Mouse (Mus musculus) induced T-regulatory cell, adult 2 months (primary cell): Measurements from ENCODE around the gene Sass6.
"Not testable (repeated sequence)": the region's sequence is repeated elsewhere in the genome, so short reads cannot be mapped to it uniquely, and the experiment has no call there.

Experiments used
- DNase-seq: peaks from one replicate; pipeline ENCODE4 v3.0.0-alpha.2; 2012; ENCODE audit warnings: low read depth

Gene Sass6

DNA sequence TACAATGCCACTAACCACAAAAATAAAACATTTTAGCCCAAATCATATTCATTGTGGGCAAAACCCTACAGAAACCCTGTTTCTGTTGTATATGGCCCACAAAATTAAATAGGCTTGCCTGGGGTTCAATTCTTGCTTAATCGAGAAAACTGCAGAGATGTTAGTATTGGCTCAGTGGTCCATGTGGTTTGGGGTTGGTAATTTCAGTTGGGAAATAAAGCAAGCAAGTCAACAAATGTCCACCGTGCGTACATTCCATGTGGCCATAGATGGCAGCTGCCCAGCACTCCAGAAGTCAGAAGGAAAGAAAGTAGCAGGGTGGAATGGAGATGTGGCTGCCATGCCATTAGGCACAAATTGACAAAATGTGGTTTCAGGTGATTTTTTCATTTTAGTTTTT, 38.2 kb downstream of the Sass6 start:
- no peak for DNase-seq

DNA sequence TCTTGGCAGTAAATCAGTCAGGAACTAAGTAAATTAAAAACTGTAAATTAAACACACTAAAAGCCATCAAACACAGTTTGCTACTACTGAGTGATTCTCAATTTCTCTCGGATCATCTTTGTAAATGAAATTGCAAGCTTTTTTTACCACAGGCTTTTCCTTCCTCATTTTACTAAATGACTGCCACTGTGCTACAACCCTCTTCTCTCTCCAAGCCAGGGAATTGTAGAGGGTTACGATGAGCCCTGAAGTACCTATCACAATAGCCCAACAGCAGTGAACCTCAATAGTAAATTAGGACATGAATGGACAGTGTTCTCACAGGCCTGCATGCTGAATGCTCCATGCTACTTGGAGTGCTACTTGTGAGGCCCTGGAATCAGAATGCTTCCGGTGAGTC, 39.3 kb downstream of the Sass6 start:
- DNase-seq, result no peak

DNA sequence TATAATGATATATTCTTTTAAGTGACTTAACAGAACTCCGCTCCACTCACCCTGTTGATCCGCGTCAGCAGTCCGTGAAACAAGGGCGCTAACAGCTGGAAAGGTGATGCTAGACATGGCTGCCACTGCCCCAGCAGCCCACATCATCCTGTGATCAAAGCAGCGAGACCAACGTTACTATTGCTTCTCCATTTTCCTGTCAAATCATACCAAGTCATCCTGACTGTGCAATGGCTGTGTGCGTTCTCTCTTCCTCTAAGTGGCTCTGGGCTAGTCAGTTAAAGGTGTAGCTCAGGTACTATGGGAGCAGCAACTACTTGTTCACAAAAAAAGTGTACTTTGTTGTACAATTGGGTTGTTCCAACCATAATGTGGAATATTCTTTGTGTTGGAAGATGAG, 40.1 kb downstream of the Sass6 start:
- DNase-seq, result no peak

DNA sequence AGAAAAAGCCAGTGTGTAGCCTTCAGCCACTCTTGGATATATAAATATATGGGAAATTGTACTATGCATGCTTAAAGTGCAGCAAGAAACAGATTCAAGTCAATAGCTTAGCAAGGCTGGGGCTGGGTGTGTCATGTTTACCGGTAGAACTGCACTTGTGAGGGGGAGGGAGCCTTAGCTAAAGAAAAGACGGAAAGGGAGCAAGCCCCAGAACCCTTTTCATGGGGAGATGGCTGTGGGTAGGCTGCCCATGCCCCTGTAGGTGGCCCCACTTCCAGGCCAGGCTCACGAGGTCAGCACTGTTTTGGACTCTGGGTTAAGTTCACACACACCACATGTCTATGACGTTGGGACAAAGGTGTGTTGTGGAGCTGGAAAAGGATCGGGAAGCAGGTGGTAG, 41.0 kb downstream of the Sass6 start:
- no peak for DNase-seq

DNA sequence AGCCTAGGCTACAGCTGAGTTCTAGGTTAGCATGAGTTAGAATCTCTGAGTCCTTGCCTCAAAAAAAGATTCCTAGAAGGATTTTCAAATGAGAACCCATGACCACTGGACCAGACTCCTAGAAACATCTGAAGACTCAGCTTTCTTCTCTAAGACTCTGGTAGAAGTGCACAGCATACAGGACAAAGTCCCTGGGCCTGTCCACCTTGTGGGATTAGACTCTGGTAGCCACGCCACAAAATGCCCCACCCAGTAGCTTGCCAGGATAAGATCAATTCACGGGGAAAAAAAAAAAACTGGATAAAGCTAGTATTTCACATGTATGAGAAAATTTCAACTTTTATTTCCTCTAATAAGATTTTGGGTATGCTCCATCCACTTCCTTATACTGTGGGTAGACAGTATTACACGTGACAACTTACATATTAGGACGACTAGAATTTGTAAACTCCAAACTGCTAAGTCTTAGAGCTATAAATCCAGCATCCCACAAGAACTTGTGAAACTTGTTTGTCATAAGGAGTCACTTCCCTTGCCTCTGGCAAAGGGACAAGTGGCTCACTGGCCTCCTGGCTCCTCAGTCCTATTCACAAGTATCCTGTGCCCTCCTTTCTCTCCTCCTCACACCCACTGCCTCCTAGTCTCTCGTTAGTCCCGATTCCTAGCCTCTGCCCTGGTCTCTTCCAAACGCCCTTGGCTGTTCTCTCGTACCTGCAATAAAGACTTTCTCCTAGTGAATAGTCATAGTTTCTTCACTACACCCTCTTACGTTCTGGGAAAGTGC, 43.1 kb downstream of the Sass6 start:
- DNase-seq, result no peak

DNA sequence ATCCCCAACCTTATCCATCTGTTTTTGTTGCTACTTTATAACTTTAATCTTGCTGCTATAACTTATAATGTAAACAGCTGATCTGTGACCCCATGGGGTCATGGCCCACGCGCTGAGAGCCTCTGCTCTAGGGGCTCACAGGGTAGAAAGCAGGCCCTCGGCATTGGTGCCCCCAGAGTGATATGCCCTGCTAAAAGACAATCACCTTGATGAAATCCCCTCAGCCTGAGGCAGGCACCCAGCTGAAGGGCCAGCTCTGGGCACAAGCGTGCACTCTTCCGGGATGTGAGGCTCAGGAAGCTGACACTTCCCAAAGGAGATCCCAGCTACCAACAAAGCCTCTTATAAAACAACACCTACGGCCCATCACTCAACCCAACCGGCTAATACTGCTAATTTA, 43.8 kb downstream of the Sass6 start:
- DNase-seq, result no peak

DNA sequence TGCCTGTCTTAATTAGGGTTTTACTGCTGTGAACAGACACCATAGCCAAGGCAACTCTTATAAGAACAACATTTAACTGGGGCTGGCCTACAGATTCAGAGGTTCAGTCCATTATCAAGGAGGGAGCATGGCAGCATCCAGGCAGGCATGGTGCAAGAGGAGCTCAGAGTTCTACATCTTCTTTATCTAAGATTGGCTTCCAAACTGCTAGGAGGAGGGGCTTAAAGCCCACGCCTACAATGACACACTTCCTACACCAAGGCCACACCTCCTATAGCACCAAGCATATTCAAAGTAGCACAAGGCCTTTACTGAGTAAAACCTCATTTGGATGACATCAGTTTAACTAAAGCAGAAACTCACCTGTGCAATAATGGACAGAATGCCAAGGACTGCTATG, 45.2 kb downstream of the Sass6 start:
- DNase-seq, result peak; percentile 44

DNA sequence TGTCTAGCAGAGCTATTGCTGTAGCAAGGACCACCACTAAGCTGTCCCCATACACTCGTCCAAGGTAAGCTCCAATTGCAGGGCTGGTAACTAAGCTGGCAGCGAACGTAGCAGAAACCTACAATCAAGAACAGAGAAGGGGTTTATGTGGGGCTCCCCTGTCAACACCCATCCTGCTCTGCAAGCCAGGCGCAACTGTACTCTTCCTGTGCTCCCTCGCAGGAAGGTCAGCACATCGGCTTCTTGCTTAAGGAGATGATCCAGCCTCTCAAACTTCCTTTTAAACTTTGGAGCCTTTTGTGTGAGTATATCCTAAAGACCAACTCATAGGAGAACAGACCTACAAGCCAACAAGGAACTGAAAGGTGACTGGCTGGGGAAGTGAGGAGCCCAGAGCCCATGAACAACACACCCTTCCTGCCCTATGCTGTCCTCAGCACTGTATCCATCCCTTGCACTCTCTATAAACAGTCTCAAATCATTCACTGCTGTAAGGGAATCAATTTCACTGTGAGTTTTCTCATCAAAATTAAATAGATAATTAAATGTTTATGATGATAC, 47.1 kb downstream of the Sass6 start:
- DNase-seq, result no peak

DNA sequence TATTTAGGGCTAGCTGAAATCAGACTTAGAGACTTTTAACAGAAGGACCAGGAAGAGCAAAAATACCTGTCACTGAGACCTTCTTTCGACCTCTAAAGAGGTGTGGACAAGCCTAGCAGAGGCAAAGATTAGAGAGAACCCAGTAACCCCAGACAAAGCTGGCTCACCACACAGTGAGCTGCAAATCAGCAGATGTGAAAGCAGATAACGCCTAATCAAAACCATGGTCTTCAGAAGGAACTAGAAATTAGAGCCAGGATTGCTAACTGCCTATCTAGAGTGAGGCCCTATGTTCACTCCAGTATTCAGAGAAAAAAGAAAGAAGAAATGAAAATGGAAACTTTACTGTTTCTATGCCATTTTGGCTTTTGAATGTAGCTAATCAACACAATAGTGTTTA, 47.6 kb downstream of the Sass6 start:
- DNase-seq, result no peak

DNA sequence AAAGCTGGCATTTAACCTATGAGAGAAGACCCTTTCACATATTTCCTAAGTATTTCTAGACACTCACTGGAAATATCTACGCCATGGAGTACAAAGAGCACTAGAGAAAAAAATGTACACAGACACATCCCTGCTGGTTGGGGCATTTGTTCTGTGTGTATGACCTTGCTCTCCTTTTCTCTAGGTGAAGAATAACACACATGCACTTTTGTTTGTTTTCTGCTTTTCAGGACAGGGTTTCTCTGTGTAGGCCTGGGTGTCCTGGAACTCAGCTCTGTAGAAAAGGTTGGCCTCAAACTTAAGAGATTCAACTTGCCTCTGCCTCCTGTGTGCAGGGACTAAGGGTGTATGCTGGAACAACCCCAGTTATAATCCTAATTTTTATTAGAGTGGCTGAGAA, 51.6 kb downstream of the Sass6 start:
- DNase-seq, result no peak

DNA sequence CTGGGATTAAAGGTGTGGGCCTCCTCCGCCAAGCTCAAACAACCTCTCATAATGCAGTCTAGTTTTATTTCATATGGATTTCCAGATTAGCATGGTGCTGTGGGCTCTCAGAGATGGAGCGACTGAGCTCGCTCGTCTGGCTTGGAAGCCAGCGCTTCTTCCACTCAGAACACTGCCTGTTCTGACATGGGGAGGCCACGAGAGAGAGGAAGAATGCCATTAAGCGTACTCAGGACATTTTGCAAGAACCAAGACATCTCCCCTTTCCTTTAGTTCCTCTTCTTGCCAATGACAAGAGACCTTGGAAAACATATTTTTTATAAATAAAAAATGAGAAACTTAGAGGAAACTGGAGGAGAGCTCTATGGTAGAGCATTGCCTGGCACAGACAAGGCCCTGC, 54.0 kb downstream of the Sass6 start:
- no peak for DNase-seq

DNA sequence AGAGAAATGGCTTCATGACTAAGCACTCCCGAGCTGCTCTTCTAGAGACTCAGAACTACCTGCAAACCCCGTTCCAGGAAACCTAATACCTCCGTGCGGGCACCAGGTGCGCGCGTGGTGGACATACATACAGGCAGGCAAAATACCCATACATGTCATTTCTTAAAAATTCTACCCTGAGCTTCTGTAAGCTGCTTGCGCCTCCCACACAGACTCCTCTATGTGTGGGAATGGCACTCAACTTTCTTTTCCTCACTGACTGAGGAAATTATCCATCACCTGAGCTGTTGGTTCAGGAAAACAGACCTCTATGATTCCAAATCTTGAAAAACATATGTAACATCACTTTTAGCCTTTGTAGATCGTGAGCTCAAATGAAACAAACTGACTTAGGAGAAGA, 55.9 kb downstream of the Sass6 start:
- DNase-seq, result no peak

DNA sequence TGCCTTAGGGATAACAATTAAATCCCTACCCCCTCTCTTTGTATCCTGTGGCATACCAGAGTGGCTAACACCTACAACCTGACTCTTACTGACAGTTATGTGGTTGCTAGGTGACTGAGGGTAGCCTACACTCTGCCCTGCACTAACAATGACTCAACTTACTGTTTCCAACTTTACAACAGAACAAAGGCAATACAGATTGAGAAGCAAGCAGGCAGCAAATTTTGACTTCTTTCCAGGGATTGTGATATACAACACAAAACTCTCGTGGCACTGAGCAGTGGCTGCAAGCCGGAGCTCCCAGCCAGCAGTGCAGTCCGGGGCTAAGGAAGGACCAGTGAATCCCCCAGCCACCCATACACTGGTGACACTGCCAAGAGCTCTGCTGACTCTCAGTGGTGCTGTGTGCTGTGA, 57.3 kb downstream of the Sass6 start:
- peak; percentile 26 for DNase-seq

DNA sequence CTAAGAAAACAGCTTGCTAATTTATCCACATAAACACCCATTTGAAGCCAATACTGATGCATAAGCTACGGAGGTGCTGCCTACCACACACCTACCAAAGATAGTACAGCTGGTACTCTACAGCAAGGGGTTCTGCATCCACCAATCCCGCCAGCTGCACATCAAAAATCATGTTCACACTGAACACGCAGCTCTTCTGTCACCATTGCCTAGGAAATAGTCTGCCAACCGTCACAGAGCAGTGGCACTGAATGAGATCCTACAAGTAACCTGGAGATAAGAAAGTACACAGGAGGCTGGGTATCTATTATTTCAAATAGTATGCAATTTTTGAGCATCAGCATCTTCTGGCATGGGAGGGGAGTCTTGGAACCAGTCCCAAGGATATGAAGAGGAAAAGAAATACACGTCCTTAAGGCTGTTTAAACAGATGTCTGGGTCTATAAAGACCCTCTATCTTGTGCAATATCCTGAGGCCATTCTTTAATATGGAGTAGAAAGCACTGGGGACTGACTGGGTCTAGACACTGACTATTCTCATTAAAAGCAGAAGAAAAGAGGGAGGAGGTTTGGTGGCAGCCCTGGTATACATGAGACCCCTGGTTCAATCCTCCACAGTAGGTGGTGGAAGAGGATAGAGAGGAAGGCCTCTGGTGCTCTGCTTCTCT, 58.6 kb downstream of the Sass6 start:
- no peak for DNase-seq

DNA sequence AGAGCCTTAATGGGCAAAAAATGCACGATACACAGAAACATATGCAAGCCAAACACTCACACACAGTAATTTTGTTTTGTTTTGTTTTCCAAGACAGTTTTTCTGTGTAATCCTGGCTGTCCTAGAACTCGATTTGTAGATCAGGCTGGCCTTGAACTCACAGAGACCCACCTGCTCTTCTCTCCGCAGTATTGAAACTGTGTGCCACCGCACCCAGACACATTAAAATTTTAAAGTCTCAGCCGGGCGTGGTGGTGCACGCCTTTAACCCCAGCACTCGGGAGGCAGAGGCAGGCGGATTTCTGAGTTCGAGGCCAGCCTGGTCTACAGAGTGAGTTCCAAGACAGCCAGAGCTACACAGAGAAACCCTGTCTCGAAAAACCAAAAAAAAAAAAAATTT, 59.3 kb downstream of the Sass6 start:
- not testable (repeated sequence) for DNase-seq

DNA sequence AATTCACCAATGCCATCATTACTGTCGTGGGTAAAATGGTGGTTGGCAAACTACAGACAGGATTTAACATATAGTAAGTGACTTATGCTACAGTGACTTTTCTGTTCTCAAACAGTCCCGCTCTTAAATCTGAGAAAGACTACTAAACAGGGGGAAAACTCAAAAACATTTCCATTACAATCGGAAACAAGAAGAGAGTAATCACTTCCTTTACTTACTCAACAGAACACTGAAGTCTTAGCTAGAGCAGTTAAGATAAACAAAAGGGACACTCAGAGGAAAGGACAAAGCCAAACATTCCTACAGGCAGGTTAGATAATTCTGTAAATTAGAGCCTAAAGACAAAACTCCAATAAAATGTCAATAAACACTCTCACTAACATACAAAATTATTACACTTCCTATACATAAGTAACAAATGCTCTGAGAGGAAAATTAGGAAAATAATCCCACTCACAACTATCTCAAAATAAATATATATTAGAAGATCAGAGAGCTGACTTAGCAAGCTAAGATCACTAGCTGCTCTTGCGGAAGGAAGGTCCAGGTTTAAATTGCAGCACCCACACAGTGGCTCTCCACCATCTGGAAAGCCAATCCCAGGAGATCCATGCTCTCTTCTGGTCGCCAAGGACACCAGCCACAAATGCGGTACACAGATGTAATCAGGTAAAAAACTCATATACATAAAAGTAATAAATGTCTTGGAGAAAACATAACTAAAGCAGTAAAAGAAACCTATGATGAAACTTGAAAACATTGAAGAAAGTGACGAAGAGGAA, 61.6 kb downstream of the Sass6 start:
- DNase-seq, result peak; percentile 65

DNA sequence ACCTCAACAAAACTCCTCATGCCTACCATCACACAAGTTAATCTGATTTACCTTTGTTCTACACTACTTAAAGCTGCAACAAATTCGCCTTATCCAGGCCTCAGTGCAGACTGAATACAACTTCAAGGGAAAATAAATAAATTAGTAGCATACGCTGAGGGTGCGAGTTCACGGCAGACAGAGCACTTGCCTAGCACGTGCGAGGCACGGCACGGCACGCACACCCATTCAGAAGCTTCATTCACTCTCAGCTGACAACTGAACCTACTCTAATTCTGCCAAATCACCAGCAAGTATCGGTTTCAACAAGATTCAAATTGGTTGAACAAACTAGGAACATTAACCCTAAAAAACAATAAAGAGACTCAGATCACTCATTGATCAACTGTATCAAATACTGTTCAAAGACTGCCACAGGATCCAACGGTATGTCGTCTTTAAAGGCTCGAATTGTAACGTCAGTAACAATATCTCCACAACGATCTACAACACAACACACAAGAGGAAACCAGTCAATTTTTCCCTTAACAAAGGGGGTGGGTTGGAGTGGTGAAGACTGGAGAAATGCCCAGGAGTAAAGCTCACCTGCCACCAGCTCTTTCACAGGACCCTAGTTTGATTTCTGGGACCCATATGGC, 64.3 kb downstream of the Sass6 start:
- peak; percentile 81 for DNase-seq

DNA sequence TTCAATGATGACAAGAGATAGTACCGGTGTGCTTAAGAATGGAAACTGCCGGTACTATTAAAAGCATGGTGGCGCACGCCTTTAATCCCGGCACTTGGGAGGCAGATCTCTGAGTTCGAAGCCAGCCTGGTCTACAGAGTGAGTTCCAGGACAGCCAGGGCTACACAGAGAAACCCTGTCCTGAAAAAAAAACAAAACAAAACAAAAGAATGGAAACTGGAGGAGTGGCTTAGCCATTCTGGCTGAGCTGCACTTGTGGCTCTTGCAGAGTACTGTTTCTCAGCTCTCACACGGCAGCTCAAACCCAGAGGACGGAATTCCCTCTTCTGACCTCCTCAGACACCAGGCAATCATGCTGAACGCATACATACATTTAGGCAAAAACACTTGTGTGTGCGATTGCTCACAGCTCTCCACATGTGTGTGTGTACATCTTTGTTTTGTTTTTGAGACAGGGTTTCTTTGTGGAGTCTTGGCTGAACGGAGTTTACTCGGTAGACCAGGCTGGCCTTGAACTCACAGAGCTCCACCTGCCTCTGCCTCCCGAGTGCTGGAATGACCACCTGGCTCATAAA, 65.2 kb downstream of the Sass6 start:
- peak; percentile 65 for DNase-seq

DNA sequence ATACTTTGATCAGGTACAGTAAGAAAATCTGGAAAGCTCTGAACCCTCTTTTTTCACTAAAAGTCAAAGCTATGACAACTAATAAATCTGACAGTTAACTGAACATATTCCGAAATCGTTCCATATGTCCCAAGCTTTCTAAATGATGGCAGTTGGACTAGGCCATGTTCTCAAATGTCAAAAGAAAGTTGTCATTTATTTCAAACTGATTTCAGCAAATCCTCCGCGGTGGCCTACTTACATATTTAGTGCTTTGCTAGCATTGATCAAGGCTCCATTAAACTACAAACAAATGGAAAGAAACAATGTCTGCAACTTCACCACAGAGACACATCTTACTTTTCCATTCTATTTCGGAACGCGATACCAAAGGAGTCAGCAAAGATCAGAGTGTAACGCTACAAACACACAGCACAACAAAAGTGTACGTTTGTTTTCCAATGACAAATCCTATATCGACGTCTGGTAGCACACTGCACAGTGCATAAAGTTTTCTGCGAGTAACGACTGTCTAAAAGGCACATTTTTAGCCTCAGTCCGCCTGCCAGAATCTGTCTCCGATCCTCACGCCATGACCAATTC, 66.6 kb downstream of the Sass6 start:
- DNase-seq, result peak; percentile 69

DNA sequence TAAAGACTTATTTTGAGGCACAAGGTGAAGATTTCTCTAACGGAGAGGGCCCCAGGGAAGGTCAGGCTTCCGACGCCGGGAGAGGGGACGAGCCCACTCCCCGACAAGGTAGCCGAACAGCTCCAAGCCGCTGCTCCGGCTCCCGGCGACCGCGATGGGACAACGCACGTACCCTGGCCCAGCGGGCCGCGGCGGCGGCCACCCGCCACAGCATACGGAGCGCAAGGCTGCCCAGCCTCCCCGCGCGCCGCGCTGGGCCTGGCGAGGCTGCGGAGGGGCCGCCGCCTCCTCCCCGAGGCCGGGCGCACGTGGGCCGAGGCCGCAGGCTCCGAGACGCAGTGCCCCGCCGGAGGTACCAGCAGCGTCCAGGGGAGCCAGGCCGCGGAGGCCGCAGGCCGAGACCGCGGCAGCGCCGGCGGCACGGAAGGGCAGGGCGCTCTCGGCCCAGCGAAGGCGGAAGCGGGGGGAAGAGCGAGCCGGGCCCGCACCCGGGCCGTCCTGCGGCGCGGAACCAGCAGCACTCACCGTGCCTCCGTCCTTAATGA, 67.2 kb downstream of the Sass6 start:
- DNase-seq, result no peak

DNA sequence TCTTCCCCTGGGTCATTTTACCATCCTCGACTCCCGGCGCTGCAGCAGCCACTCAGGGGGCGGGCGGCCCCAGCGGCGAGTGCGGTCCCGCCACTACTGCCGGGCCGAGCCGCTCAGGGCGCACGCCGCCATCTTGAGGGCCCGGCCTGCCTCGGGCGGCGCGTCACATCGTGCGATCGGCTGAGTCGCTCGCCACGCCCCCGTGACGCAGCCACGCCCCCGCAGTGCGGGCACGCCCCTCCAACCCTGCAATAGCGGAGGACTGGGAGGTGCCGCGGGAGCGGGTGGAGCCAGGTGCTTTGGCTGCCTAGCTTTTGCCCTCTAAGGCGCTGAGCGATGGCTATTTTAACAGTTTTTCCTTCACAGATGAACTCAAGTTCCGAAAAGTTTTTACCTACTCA, 67.7 kb downstream of the Sass6 start, which contains the start of gene Mfsd14a:
TSS of gene Mfsd14a (minus strand) at position 215 of the 401 bp plus-strand sequence.
- DNase-seq, result peak; percentile 97
